Mouse (Mus musculus) induced T-regulatory cell, adult 2 months (primary cell): ENCODE results near the gene Gimap4.
"Not testable (repeated sequence)": the region's sequence is repeated elsewhere in the genome, so short reads cannot be mapped to it uniquely, and the experiment has no call there.

Experiments
- DNase-seq: peaks from one replicate; pipeline ENCODE4 v3.0.0-alpha.2; 2012; ENCODE audit warnings: low read depth

Gimap4 gene

DNA sequence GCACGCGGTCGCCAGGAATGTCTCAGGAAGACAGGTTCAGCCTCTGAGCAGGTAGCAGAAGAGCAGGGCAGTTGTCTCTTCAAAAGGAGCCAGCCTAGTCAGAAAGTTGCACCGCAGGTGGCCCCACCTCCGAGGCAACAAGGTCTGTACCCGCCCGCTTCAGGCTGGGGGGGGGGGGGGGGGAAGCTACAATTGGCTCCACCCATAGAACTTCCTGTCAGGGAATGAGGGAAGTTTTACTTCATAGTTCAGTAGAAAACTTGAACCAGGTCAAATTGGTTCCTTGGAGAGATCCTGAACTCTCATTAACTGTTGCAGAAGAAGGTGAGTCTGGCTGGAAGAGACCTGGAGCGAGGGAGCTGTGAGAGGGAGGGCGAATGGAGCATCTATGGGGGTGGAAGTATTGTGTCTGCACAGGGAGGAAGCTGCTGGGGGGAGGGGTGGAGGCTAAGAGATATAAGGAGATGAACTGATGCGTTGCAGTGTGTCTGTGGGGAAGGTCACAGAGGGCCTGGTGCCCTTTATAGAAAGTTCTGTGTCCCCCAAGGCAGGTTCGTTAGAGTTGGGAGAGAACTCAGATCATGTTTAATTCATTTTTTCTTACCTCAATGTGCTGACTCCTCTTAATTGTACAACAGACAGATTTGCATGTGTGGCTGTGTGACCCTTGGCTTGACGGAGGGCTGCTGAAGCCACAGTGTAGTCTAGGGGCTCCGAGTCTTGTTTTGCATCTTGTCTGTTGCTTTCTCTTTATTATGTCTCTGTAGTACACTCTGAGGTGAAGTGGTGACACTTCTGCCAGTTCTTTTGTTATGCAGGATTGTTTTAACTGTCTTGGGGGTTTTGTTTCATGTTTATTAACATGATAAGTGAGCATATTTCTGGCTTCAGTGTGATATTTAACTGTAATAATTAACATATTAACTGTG lies 8.2 kb upstream of the Gimap4 start, which contains the start of gene Gimap9:
Gimap9 (plus strand) TSS at position 199 of the 929 bp plus-strand sequence.
- peak; percentile 94 for DNase-seq

- peak; percentile 61 for DNase-seq
These were observed 7.4 kb upstream of the Gimap4 start for GRCm38 (mm10) chr6:48676860-48677415.

DNA sequence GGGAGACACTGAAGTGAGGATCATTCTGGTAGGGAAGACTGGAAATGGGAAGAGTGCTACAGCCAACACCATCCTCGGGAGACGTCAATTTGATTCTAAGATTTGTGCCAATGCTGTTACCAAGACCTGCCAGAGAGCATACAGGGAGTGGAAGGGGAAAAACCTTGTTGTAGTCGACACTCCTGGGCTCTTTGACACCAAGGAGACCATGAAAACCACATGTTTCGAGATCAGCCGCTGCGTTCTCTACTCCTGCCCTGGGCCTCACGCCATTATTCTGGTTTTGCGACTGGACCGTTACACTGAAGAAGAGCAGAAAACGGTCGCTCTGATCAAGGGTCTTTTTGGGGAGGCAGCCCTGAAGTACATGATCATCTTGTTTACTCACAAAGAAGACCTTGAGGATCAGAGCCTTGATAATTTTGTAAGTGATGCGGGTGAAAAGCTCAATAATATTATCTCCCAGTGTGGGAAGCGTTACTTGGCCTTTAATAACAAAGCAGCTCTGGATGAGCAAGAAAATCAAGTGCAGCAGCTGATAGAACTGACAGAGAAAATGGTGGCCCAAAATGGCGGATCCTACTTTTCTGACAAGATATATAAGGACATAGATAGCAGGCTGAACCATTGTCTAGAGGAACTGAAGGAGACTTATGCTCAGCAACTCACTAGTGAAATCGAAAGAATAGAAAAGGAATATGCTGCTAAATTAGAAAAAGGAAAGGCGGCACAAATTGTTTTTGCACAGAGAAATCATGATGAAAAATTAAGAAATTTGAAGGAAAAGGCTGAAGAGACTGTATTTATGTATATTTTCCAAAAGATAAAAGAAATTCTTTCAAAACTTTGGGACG lies 6.6 kb upstream of the Gimap4 start:
- DNase-seq = peak; percentile 79

DNA sequence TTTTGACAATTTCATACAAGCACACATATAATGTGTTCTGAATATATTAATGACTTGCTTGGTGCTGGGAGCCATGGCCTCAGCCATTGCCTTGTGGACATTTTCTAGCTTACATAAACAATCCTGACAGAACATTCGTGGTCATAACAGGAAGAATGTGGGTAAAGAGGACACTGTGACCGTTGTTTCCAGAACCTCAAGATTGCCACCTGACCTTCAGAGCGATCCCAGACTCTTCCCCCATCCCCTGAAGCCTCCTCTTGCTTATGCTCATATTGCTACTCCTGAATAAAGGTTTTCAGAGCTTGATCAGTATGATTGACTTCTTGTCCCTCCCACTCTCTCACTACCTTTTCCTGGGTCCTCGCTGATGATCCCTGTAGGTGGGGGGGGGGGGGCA lies 6.0 kb upstream of the Gimap4 start:
- peak; percentile 69 for DNase-seq

- DNase-seq = peak; percentile 87
These were observed 4.6 kb upstream of the Gimap4 start for GRCm38 (mm10) chr6:48679701-48680100.

DNA sequence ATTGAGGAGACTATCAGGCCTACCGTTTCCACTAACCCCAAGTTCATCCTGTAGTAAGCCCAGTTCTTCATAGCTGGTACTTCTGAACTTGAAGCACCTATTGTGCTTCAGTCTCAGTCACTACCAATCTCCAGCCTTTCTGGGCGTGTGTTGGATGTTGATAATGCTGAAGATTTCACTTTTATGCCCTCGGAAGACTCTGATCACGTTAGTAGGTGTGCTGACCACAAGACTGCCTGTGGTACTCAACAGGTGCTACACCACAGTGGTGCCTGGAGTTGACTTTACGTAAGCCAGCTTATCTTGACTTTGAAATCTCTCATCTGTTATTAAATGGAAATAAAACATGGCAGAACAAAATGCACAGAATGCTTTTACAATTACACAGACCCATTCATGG lies 3.9 kb upstream of the Gimap4 start:
- peak; percentile 93 for DNase-seq

GRCm38 (mm10) chr6:48681472-48682090 lies 2.8 kb upstream of the Gimap4 start:
- peak; percentile 91 for DNase-seq

GRCm38 (mm10) chr6:48682271-48682670 lies 2.1 kb upstream of the Gimap4 start:
- DNase-seq = peak; percentile 67

DNA sequence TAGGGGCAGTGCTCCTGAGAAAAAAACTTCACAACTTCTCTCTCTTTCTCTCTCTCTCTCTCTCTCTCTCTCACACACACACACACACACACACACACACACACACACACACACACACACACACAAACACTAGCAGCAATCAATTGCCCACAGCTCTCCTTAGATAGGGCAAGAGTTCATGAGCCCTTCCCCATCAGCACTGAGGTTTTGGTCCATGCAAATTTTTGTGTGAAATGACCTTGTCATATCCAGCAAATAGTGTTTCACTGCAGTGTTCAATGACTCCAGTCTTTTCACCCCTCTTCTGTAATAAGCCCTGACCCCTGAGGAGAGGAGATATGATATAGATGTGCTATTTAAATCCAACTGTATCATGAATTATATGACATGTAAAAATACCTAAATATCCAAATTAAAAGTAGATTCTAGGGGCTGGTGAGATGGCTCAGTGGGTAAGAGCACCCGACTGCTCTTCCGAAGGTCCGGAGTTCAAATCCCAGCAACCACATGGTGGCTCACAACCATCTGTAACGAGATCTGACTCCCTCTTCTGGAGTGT lies 1.0 kb upstream of the Gimap4 start:
- not testable (repeated sequence) for DNase-seq

GRCm38 (mm10) chr6:48684806-48685205 lies 457 bp downstream of the Gimap4 start:
- no peak for DNase-seq

DNA sequence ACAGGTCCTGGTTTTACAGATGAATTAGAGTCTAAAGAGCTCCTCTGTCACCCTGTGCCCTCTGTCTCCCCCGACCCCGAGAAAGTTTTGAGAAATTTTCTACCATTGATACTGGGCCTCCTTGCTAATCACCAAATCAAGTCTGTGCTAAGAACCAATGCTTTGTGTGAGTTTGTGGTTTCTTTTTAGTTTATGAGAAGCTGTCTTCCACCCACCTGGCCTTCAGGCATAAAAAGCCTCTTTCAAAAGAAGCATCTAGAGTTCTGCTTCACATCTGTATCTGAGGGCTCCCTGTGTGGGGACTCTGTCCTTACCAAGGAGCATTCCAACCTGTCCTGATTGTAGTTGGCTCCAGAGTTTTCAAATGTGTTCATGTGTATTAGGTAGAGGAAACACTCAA lies 902 bp downstream of the Gimap4 start:
- peak; percentile 69 for DNase-seq

GRCm38 (mm10) chr6:48685694-48686665 lies 1.6 kb downstream of the Gimap4 start:
- peak; percentile 72 for DNase-seq

DNA sequence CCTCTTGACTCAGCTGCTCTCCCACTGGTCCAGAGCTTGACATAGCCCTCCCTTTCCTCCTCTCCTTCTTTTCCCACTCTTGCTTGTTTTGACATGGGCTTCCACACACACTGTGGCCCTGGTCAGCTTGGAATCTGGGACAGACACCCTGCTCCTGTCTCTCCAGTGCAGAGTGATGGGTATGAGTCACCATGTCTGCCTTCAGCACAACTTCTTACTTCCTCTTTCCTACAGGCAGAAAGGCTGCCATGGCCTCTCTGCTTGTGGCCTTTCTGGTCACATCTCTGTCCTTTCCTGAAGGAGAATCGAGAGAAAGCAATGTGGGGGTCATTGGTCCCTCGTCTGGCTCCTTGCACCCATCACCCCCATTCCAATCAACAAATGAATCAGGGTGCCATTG lies 2.7 kb downstream of the Gimap4 start:
- DNase-seq = peak; percentile 68

DNA sequence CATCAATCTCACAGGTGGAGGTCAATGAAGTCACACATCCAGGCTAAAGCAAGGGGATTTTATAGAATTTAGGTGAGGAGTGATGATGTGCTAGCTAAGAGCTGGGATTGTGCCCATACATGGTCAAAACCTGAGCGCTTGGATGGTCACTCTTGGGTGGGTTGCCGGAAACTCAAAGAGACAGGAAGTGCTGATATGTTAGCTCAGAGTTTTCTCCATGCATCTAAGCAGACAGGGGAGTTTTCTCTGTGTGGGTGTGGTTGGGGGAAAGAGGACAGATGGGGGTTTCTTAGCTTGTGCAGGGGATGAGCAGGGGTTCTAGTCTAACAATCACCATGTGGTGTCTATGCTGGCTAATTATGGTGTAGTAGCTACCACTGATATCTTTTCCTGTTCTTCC lies 5.0 kb downstream of the Gimap4 start:
- peak; percentile 69 for DNase-seq

DNA sequence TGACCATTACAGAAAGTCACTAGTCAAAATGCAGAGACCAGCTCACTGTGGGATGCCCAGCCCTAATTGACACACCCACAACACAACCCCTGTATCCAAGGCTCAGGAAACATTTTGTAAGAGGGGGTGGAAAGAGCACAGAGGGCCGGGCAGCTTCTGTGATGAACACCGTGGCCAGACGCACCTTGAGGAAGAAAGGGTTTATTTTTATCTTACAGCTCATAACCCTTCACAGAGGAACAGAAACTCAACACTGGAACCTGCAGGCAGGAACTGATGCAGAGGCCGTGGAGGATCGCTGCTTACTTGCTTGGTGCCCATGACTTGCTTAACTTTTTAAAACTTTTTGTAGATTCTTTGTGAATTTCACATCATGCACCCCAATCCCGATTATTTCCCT lies 8.6 kb downstream of the Gimap4 start:
- no peak for DNase-seq

- peak; percentile 82 for DNase-seq
These were observed 12.6 kb downstream of the Gimap4 start for GRCm38 (mm10) chr6:48696830-48697554.

- DNase-seq = no peak
These were observed 13.2 kb downstream of the Gimap4 start for GRCm38 (mm10) chr6:48697555-48697930.

DNA sequence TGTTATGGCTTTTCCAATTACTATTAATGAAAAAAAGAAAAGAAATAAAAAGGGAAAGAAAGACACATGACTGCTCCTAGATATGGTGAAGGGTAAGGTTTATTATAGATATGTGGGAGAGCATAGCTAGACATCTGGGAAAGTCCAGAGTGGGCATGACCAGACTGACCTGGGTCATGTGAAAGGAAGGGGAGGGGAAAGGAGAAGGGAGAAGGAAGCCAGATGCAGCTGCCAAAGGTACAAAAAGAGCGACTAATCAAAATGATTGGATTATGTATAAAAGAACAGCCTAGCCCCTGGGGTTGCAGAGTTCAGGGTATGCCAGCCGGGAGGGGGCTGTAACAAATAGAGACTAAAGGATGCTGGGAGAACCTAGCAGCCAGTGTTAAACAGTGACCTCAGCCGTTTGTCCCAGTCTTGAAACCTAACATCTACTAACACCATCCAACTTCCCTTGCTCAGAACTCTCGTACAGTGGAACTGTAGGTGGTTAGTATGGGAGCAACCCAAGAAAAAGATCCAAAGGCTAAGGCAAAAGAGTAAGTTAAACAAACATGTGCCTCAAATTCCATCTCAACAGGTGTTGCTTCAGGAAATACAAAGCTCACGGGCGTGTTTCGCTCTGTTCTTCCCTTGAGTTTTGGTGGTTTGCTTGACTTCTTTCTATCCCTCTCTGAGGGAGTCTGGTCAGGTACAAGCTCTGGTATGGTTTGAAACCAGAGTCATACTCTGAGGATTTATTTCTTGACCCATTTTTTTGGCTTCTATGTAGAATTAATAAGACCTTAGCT lies 13.9 kb downstream of the Gimap4 start:
- DNase-seq = peak; percentile 61

DNA sequence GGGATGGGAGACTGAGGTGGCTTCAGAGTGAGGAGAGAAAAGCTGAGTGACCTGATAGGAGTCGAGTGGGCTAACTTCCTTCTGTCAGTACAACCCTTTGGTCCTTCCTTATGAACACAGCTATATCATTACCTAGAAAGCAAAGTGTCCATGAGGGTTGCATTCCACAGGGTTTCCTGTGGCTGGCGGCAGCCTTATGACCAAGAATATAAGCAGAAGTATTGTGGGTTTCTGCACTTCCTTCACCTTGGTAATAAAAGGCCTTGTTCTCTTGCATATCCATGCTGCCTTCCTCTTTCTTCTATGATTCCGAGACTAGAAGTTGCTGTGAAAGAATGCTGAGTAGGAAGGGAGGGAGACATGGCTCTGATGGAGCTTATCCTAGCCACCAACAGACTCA lies 14.5 kb downstream of the Gimap4 start:
- peak; percentile 58 for DNase-seq
